Mouse (Mus musculus): Measurements from ENCODE around the gene Spata32. TPM values are rescaled to one million over a fixed set of nuclear protein-coding genes. Genes with fewer than 3 reads are reported as not detected.

Spata32 gene
- total and polyA plus RNA-seq, 2 experiments from 2014 or later, result 0.57 to 0.64 TPM

GRCm38 (mm10) chr11:103221437-103221836, 3.2 kb upstream of the Spata32 start:
- H3K36me3 ChIP-seq (ENCODE audit: insufficient read depth), result peaks cover 52% of the 10 kb centered on the region
- ATAC-seq (no peak), DNase-seq (no peak)
- H3K9ac ChIP-seq, result no peak overlapping the region
- H3K27me3 ChIP-seq (ENCODE audit: insufficient read depth, low read length), result no peaks in the 10 kb centered on the region
- no peaks in the 10 kb centered on the region for H3K9me3 ChIP-seq (ENCODE audit: low read length)
- H3K4me2 ChIP-seq (ENCODE audit: low read depth), result no peak overlapping the region
- 95% methylated on average over 6 of the region's 6 CpGs for WGBS
- no peak overlapping the region for H3K4me3 ChIP-seq (ENCODE audit: low read depth, low read length)
- no peak for TF ChIP-seq CTCF (IDR thresholded peaks at IDR 0.05; ENCODE audit: low read depth)
- H3K27ac ChIP-seq (ENCODE audit: low read depth, low read length), result no peak overlapping the region
- no peaks in the 10 kb centered on the region for H3K4me1 ChIP-seq (ENCODE audit: insufficient read depth)

DNA sequence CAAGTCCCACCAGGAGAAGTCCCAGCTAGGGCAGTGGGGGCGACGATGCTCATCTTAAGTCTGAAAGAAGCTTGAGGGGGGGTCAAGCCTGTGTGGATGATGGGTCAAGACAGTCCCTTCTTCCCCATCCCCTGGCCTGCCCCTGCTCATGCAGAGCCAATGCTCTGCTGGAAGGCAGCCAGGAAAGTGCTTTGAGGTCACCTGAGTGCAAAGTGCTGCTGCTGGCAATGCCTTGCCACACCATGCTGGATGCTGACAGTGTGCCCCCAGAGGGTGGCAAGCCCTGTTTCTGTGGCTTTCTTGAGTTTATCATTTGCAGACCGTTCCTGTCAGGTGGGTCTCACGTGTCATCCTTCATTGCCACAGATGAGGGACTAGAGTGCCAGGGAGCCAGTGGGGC, 1.8 kb upstream of the Spata32 start:
- H3K27me3 ChIP-seq (ENCODE audit: insufficient read depth, low read length), result no peaks in the 10 kb centered on the region
- H3K4me2 ChIP-seq (ENCODE audit: low read depth), result no peak overlapping the region

DNA sequence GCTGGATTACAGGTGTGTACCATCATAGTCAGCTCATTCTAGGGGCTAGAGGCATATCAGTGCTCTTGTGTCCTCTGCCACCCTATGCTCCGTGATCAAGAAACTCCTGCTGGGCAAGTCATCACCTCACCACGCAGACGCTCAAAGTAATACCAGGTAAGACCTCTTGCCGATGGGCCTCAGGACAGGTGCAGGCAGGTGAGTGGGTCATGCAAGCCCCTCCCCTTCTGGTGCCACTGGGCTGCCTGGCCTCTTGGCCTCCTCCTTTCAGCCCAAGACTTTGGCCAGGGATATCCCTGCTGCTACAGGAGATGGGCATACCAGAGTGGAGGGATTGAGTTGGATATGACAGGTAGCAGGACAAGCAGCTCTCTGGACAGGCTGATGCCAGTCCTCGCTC, 1.0 kb upstream of the Spata32 start:
- Histone ChIP-seq H3K27ac (ENCODE audit: low read depth, low read length) (no peak overlapping the region), H3K4me3 (ENCODE audit: low read depth, low read length) (no peak overlapping the region), H3K4me1 (ENCODE audit: insufficient read depth) (no peaks in the 10 kb centered on the region), H3K36me3 (ENCODE audit: insufficient read depth) (peaks cover 31% of the 10 kb centered on the region), H3K27me3 (ENCODE audit: insufficient read depth, low read length) (no peaks in the 10 kb centered on the region), H3K4me2 (ENCODE audit: low read depth) (no peak overlapping the region), H3K9me3 (ENCODE audit: low read length) (no peaks in the 10 kb centered on the region), H3K9ac (no peak overlapping the region)
- 94% methylated on average over 5 of the region's 5 CpGs for WGBS
- DNase-seq (no peak), ATAC-seq (no peak)
- no peak for TF ChIP-seq CTCF (IDR thresholded peaks at IDR 0.05; ENCODE audit: low read depth)

More for the DNA sequence above, 1.8 kb upstream of the Spata32 start:
- 79% methylated on average over 4 of the region's 4 CpGs for WGBS
- ATAC-seq (no peak), DNase-seq (no peak)
- Histone ChIP-seq H3K9ac (no peak overlapping the region), H3K27ac (ENCODE audit: low read depth, low read length) (no peak overlapping the region), H3K36me3 (ENCODE audit: insufficient read depth) (peaks cover 38% of the 10 kb centered on the region), H3K9me3 (ENCODE audit: low read length) (no peaks in the 10 kb centered on the region), H3K4me1 (ENCODE audit: insufficient read depth) (no peaks in the 10 kb centered on the region), H3K4me3 (ENCODE audit: low read depth, low read length) (no peak overlapping the region)
- no peak for TF ChIP-seq CTCF (IDR thresholded peaks at IDR 0.05; ENCODE audit: low read depth)

- Histone ChIP-seq H3K9me3 (ENCODE audit: low read length) (no peaks in the 10 kb centered on the region), H3K4me1 (ENCODE audit: insufficient read depth) (no peaks in the 10 kb centered on the region), H3K9ac (peak overlapping the region; percentile 66), H3K27ac (ENCODE audit: low read depth, low read length) (no peak overlapping the region), H3K27me3 (ENCODE audit: insufficient read depth, low read length) (no peaks in the 10 kb centered on the region), H3K4me2 (ENCODE audit: low read depth) (peak overlapping the region; percentile 100), H3K4me3 (ENCODE audit: low read depth, low read length) (peak overlapping the region; percentile 53), H3K36me3 (ENCODE audit: insufficient read depth) (peaks cover 24% of the 10 kb centered on the region)
- whole genome bisulfite sequencing, result 28% methylated on average over 6 of the region's 6 CpGs
- no peak for DNase-seq
- no peak for ATAC-seq
- no peak for TF ChIP-seq CTCF (IDR thresholded peaks at IDR 0.05; ENCODE audit: low read depth)
Observed at GRCm38 (mm10) chr11:103218517-103218901, 277 bp upstream of the Spata32 start.

GRCm38 (mm10) chr11:103215355-103215754, 2.9 kb downstream of the Spata32 start:
- H3K36me3 ChIP-seq (ENCODE audit: insufficient read depth), result peaks cover 8% of the 10 kb centered on the region; the same call in 1 of the 2 replicates

DNA sequence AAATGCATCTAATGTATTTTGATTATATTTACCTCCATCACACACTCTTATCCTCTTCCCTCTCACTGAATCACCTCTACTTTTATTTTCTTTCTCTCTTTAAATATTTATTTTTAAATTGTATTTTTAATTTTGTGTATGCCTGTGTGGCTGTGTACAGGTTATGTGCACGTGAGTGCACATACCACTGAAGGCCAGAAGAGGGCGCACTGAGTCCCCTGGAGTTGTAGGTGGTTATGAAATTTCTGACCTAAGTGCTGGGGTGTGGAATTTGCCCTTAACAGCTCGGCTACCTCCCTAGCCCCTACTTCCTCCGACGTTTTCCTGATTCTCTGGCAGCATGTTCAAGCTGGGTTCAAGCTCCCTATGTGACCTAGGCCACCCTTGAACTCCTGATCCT, 4.5 kb downstream of the Spata32 start:
- Histone ChIP-seq H3K27me3 (ENCODE audit: insufficient read depth, low read length) (no peaks in the 10 kb centered on the region), H3K4me2 (ENCODE audit: low read depth) (no peak overlapping the region), H3K9me3 (ENCODE audit: low read length) (no peaks in the 10 kb centered on the region), H3K36me3 (ENCODE audit: insufficient read depth) (no peaks in the 10 kb centered on the region), H3K9ac (no peak overlapping the region), H3K27ac (ENCODE audit: low read depth, low read length) (no peak overlapping the region), H3K4me1 (ENCODE audit: insufficient read depth) (no peaks in the 10 kb centered on the region), H3K4me3 (ENCODE audit: low read depth, low read length) (no peak overlapping the region)
- no peak for DNase-seq
- WGBS, result 93% methylated on average over 5 of the region's 5 CpGs
- peak; percentile 22; the same call in 1 of the 2 replicates for TF ChIP-seq CTCF (IDR thresholded peaks at IDR 0.05; ENCODE audit: low read depth)
- no peak for ATAC-seq

More at GRCm38 (mm10) chr11:103215355-103215754, 2.9 kb downstream of the Spata32 start:
- DNase-seq (no peak), ATAC-seq (no peak)
- H3K4me3 ChIP-seq (ENCODE audit: low read depth, low read length), result no peak overlapping the region
- no peaks in the 10 kb centered on the region for H3K9me3 ChIP-seq (ENCODE audit: low read length)
- no peak for TF ChIP-seq CTCF (IDR thresholded peaks at IDR 0.05; ENCODE audit: low read depth)
- H3K4me1 ChIP-seq (ENCODE audit: insufficient read depth), result no peaks in the 10 kb centered on the region
- 87% methylated on average over 1 of the region's 1 CpGs for WGBS
- H3K27ac ChIP-seq (ENCODE audit: low read depth, low read length), result no peak overlapping the region
- H3K27me3 ChIP-seq (ENCODE audit: insufficient read depth, low read length), result no peaks in the 10 kb centered on the region
- no peak overlapping the region for H3K4me2 ChIP-seq (ENCODE audit: low read depth)
- H3K9ac ChIP-seq, result no peak overlapping the region

- no peaks in the 10 kb centered on the region for H3K4me1 ChIP-seq (ENCODE audit: insufficient read depth)
- no peak for DNase-seq
- no peak overlapping the region for H3K4me2 ChIP-seq (ENCODE audit: low read depth)
- no peaks in the 10 kb centered on the region for H3K27me3 ChIP-seq (ENCODE audit: insufficient read depth, low read length)
- 77% methylated on average over 8 of the region's 8 CpGs for WGBS
- no peak for TF ChIP-seq CTCF (IDR thresholded peaks at IDR 0.05; ENCODE audit: low read depth)
- H3K9ac ChIP-seq, result no peak overlapping the region
- ATAC-seq, result no peak
- H3K36me3 ChIP-seq (ENCODE audit: insufficient read depth), result no peaks in the 10 kb centered on the region
- H3K4me3 ChIP-seq (ENCODE audit: low read depth, low read length), result no peak overlapping the region
- no peaks in the 10 kb centered on the region for H3K9me3 ChIP-seq (ENCODE audit: low read length)
- no peak overlapping the region for H3K27ac ChIP-seq (ENCODE audit: low read depth, low read length)
Observed at GRCm38 (mm10) chr11:103210291-103210690, 7.9 kb downstream of the Spata32 start.
